Mouse (Mus musculus) ovary, postnatal 14 days (tissue): ENCODE data around the gene Map6d1.

Experiments used
- DNase-seq: peaks from one replicate; pipeline ENCODE4 v3.0.0; 2022; ENCODE audit warnings: low spot score

Gene Map6d1

DNA sequence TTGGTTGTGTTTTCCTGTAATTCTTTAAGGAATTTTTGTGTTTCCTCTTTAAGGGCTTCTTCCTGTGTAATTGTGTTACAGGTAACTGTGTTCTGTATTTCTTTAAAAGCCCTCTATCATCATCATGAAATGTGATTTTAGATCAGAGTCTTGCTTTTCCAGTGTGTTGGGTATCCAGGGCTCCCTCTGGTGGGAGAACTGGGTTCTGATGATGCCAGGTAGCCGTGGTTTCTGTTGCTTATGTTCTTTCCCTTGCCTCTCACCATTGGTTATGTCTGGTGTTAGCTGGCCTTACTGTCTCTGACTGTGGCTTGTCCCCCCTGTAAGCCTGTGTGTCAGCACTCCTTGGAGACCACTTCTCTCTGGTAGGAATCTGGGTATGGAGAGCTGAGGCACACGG lies 55.8 kb downstream of the Map6d1 start:
- no peak for DNase-seq
